Mouse (Mus musculus): ENCODE data around the gene Wiz.
A peak's percentile ranks its signal among the peaks of the same experiment; 100 is the strongest.

Gene Wiz

GRCm38 (mm10) chr17:32349037-32349732, 40.1 kb downstream of the Wiz start:
- DNase-seq (ENCODE audit: low read depth): peak; percentile 82

DNA sequence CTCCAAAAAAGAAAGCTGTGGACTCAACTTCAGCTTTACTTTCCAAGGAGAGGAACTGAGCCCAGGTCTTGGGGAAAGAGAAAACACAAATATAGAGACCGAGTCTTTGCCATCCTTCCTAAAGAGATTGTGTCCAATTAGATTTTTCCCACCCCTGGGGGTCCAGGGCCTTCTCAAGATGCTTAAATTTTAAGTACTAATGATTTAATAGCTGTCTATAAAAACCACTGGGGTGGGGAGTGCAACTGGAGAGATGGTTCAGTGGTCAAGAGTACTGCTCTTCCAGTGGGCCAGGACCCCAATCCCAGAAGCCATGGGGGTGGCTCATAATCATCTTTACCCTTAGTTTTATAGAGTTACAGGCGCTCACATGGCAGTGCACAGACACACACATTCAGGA, 40.8 kb downstream of the Wiz start:
- DNase-seq (ENCODE audit: low read depth): no peak

DNA sequence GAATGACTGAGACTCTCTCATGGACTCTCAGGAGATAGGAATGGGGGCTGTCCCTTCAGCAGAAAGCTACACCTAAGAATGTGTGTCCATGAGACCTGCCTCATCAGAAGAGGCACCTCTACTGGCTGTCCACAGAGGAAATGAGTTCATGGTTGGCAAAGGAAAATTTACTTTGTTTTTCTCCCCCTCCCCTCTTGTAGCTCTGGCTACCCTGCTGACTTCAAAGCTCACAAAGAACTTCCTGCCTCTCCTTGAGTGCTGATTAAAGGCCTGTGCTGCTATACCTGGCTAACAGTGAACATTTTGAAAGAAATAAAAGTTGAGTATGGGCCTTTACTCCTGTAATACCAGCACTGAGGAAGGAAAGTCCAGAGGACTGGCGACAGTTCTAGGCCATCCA, 48.1 kb downstream of the Wiz start:
- peak; percentile 61 for DNase-seq (ENCODE audit: low read depth)

DNA sequence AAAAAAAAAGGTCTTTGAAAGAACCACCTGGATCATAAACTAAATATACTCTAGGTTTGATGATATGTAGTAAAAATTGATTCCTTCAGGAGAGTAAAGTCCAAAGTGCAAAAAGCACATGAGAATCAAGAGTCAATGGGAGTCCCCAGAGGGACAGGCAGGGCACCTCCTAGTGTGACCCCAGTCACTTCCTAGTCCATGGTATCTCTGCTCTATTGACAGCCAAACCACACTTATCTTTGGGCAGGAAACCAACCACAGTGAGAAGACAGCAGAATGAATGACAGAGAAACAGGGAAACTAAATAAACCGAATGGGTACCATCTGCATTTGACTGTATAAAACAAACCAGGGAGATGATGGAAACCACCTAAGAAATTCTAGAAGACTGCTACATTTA, 49.1 kb downstream of the Wiz start:
- DNase-seq (ENCODE audit: low read depth): no peak

- no peak for DNase-seq (ENCODE audit: low read depth)
Observed at GRCm38 (mm10) chr17:32335869-32336268, 53.4 kb downstream of the Wiz start.

DNA sequence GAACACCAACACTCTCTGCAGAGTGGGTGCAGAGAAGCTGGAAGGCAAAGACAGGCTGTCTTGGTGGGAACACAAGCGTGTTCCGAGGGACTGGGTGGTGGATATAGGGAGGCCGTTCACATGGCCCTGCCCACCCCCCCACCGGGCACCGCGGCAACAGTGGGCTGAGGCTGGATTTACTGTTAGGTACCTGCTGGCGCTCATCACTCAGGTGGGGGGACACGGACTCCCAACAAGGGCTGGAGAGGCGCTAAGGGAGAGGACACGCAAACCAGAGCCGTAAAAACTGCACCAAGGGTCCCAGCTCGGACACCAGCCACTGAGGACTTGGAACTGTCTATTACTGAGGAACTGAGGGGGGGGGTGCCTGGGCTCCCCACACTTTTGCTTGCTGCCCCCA, 54.3 kb downstream of the Wiz start:
- no peak for DNase-seq (ENCODE audit: low read depth)

- no peak for DNase-seq (ENCODE audit: low read depth)
Observed at GRCm38 (mm10) chr17:32333675-32334303, 55.5 kb downstream of the Wiz start.

GRCm38 (mm10) chr17:32327501-32327900, 61.7 kb downstream of the Wiz start:
- no peak for DNase-seq (ENCODE audit: low read depth)

DNA sequence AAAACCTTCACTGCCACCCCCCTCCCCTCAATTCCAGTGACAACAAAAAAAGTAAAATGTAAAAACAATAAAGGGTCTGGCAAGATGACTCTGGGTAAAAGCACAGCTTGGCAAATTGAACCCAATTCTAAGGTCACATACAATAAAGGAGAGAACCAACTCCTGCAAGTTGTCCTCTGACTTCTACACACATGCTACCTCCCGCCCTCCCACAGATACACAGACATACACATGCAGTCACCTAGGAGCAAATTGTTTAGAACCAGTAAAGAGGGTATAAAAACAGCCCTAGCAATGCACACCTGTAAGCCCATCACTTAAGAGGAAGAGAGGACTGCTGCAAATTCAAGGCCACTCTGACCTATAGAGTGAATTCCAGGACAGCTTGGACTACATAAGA, 66.4 kb downstream of the Wiz start:
- DNase-seq (ENCODE audit: low read depth): no peak

DNA sequence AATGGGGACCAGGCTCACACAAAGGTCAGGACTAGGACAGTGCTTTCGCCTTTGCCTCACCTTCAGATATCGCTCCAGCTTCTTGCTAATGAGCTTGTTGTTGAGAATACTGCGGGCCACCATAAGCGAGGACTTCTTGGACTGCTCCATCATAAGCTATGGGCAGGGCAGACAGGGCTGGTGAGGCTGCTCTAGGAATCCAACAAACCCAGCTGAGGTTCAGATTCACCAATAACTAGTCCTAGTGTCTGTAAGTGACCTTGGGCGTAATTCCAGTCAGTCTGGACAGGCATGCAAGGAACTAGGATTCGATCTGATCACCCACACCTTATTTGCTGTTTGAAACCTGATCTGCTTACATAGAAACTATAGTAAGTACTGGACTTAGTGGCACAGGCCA, 67.4 kb downstream of the Wiz start:
- no peak for DNase-seq (ENCODE audit: low read depth)

GRCm38 (mm10) chr17:32321390-32321734, 67.9 kb downstream of the Wiz start:
- DNase-seq (ENCODE audit: low read depth): no peak

- peak; percentile 98 for DNase-seq (ENCODE audit: low read depth)
Observed at GRCm38 (mm10) chr17:32320597-32321389, 68.4 kb downstream of the Wiz start, which contains the start of gene Akap8. TSS of gene Akap8 (minus strand) at chr17:32321238.

GRCm38 (mm10) chr17:32319950-32320349, 69.3 kb downstream of the Wiz start:
- DNase-seq (ENCODE audit: low read depth): no peak

DNA sequence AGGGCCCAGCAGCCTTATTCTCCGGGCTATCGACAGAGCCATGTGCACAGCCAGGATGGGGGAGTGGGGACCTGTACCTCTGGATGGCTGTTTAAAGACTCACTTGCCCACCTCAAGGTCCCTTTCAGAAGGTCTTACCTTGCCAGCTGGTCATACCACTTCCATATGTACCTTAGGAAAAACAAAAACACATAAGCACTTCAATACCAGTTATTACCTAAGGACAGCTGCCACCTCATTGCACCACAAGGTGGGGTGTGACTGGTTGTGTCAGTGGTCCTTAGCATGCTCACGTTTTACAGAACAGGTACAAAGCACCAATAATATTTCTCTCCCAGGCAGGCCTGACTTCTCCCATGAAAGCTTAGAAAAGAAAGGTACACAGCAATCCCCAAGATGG, 71.5 kb downstream of the Wiz start:
- DNase-seq (ENCODE audit: low read depth): no peak

GRCm38 (mm10) chr17:32317032-32317431, 72.2 kb downstream of the Wiz start:
- no peak for DNase-seq (ENCODE audit: low read depth)

DNA sequence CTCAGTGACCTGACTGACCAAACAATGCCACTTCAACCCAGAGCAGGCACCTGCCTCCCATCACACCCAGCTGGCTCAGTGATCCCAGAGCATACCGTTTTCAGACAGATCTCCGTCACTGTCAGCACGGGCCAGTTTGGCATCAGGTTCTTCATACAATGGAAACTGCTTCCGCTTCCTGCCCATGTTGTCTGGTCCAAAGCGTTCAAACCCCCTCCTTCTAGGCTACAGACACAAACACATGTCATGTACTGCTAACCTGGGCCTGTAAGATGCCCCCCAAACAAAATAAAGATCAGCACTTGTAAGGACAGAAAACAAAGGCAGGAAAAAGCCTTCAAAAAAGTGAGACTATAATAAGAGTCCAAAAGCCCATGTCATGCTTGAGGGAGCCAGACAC, 73.7 kb downstream of the Wiz start:
- DNase-seq (ENCODE audit: low read depth): no peak

DNA sequence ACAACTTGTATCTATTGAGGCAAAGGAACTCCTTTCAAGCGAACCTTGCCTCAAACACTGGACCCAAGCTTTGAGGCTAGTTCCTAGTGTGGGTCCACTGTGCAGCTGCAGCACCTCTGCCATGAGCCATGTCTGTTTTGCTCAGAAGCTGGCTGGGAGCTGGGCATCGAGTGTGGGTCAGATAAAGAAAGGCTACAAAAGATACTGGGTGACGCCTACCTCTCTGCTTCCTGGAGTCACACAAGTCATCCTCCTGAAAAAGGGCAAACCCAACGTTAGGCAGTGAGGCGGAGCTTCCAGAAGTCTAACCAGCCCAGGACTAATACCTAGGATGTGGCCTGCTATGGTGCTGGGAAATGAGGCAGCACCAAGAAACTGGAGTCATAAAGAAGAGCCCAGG, 75.3 kb downstream of the Wiz start:
- DNase-seq (ENCODE audit: low read depth): no peak

DNA sequence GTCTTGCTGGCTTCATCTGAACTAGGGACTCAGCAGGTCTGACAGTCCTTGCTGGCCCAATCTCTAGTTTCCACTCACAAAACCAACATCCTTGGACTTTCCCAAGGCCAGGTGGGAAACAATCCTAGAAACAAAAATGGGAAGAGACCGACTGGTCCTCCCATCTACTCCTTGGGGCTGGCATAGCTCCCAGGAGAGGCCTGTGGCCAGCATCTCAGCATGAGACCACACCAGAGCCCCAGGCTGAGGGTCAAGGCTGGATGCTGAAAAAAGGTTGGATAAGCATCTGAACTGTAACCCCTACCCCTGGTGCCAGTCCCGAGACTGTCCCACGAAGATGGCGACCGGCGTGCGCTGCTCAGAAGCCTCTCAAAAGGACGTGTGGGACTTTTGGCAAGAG, 76.4 kb downstream of the Wiz start:
- DNase-seq (ENCODE audit: low read depth): no peak

DNA sequence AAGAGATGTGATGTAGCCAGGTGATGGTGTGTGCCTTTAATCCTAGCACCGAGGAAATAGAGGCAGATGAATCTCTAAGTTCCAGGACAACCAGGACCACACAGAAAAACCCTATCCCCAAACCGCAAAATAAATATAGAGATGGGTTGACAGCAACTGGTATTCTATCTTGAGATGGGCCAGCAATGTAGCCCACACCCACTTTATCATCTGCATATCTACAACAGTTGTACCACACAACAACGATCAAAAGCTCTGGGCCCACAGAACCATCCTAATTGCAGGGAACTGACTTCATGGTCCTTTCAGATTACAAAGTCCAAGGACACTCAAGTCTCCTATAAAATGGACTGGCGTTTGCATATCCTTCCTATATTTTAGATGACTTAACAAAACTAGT, 81.3 kb downstream of the Wiz start:
- no peak for DNase-seq (ENCODE audit: low read depth)
